Mouse (Mus musculus) megakaryocyte, embryonic 14.5 days (primary cell): ENCODE measurements at regions not wholly inside any gene's neighbourhood (a gene's known extent, or its start where the extent isn't known, plus 50 kb on each side); places are given as distances from the start of the nearest gene placed in this dataset.

Source experiments
- FLI1 ChIP-seq: IDR thresholded peaks from 2 replicates; pipeline ENCODE4 v1.6.1; 2012; ENCODE audit warnings: low read length, inconsistent platforms, mixed read lengths
- GATA1 ChIP-seq: IDR thresholded peaks from 3 replicates; pipeline ENCODE4 v1.6.1; 2012; ENCODE audit warnings: mixed read lengths, low read length, inconsistent platforms, borderline replicate concordance

GRCm38 (mm10) chr5:46406404-46406803 lies 549.0 kb upstream of the Lcorl start:
- TF ChIP-seq GATA1, result no peak
- no peak for TF ChIP-seq FLI1
